In the genomic region with DNA sequence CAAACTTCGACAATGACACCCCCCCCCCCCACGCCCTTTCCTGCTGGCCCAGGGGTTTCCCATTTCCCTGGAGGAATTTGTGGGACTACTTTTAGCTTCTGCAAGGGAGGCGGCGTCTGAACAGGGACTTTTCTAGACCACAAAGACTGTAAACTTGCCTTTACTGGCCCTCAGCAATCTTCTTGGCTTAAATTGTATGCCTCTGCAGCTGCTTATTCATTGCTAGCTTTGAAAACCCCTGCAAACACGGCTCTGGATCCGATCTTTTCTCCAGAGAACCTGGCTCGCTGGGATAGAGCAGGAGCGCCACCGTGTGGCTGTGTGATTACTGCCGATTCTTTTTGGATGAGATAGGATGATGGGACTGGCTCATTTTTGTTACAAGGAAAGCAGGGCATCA, we compare ENCODE assay signal across 8 mouse cellular contexts. TPM values are rescaled to one million over a fixed set of nuclear protein-coding genes. Genes with fewer than 3 reads are reported as not detected.
DNase-seq lines count a peak whose midpoint lies in the region; ATAC-seq lines count a peak whose summit lies in the region.

No protein-coding gene starts in this region.

- peak overlapping the region; percentile 12; the same call in 1 of the 2 replicates for H3K4me2 ChIP-seq in forebrain, embryonic 11.5 days (ENCODE audit: low read depth, low read length, severe bottlenecking)
- peak overlapping the region; percentile 60 for H3K4me2 ChIP-seq in heart, embryonic 16.5 days (ENCODE audit: low read depth, low read length)
- peak overlapping the region; percentile 63 for H3K4me2 ChIP-seq in liver, embryonic 13.5 days
- H3K4me2 ChIP-seq in stomach, embryonic 14.5 days (replicated peaks; ENCODE audit: low read depth, low read length): peak overlapping the region; percentile 20

- 7% methylated on average over 10 of the region's 10 CpGs for WGBS in forebrain, embryonic 11.5 days
- WGBS in heart, embryonic 16.5 days: 6% methylated on average over 10 of the region's 10 CpGs
- 5% methylated on average over 10 of the region's 10 CpGs for WGBS in liver, embryonic 13.5 days (ENCODE audit: insufficient replicate concordance)
- 6% methylated on average over 10 of the region's 10 CpGs for WGBS in stomach, embryonic 14.5 days

- DNase-seq in CD8-positive naive resting alpha-beta T cell, adult 2 months (ENCODE audit: low read depth in 2 of 2, low spot score in 2 of 2): peak; percentile 78 to 82
- DNase-seq in c-Kit-positive CD71-negative TER-119-negative erythroid progenitor cells, embryonic 14.5 days (ENCODE audit: low read depth): peak; percentile 87
- peak; percentile 91 for DNase-seq in forebrain, embryonic 11.5 days (ENCODE audit: low spot score)
- peak; percentile 80 to 94 for DNase-seq in kidney, postnatal 25 days
- DNase-seq in liver, embryonic 13.5 days: peak; percentile 47
- DNase-seq in natural killer cell, adult 2 months (ENCODE audit: low spot score in 2 of 2): peak; percentile 76 to 79

- no peaks in the 10 kb centered on the region for H3K9me3 ChIP-seq in forebrain, embryonic 11.5 days (ENCODE audit: control insufficient read depth, low read length)
- no peaks in the 10 kb centered on the region for H3K9me3 ChIP-seq in heart, embryonic 16.5 days (replicated peaks; ENCODE audit: control insufficient read depth, low read length)
- no peaks in the 10 kb centered on the region for H3K9me3 ChIP-seq in liver, embryonic 13.5 days (replicated peaks)
- H3K9me3 ChIP-seq in stomach, embryonic 14.5 days (ENCODE audit: control insufficient read depth, low read depth, low read length): no peaks in the 10 kb centered on the region

- no peaks in the 10 kb centered on the region for H3K27me3 ChIP-seq in forebrain, embryonic 11.5 days (ENCODE audit: control insufficient read depth, insufficient read depth, low read length)
- no peaks in the 10 kb centered on the region; the same call in 1 of the 2 replicates for H3K27me3 ChIP-seq in heart, embryonic 16.5 days (ENCODE audit: control insufficient read depth, insufficient read depth, low read length)
- H3K27me3 ChIP-seq in liver, embryonic 13.5 days: no peaks in the 10 kb centered on the region
- no peaks in the 10 kb centered on the region for H3K27me3 ChIP-seq in stomach, embryonic 14.5 days (ENCODE audit: control insufficient read depth, insufficient read depth, low read length)

- H3K4me3 ChIP-seq in forebrain, embryonic 11.5 days (ENCODE audit: low read depth, low read length): no peak overlapping the region
- peak overlapping the region; percentile 33 for H3K4me3 ChIP-seq in heart, embryonic 16.5 days (ENCODE audit: low read length)
- peak overlapping the region; percentile 26 for H3K4me3 ChIP-seq in liver, embryonic 13.5 days (replicated peaks)
- no peak overlapping the region for H3K4me3 ChIP-seq in stomach, embryonic 14.5 days (ENCODE audit: low read depth, low read length)

- 0 out of 2 replicates have a peak, but pooled peaks cover 1% of the 10 kb centered on the region for H3K4me1 ChIP-seq in forebrain, embryonic 11.5 days (replicated peaks; ENCODE audit: control insufficient read depth, insufficient read depth, low read length)
- peaks cover 4% of the 10 kb centered on the region for H3K4me1 ChIP-seq in heart, embryonic 16.5 days (ENCODE audit: control insufficient read depth, insufficient read depth, low read length)
- peaks cover 7% of the 10 kb centered on the region; the same call in 1 of the 2 replicates for H3K4me1 ChIP-seq in liver, embryonic 13.5 days (replicated peaks)
- H3K4me1 ChIP-seq in stomach, embryonic 14.5 days (ENCODE audit: control insufficient read depth, insufficient read depth, low read length): peaks cover 5% of the 10 kb centered on the region; the same call in 1 of the 2 replicates

- no peaks in the 10 kb centered on the region for H3K36me3 ChIP-seq in forebrain, embryonic 11.5 days (ENCODE audit: control insufficient read depth, insufficient read depth, low read length)
- no peaks in the 10 kb centered on the region for H3K36me3 ChIP-seq in heart, embryonic 16.5 days (ENCODE audit: control insufficient read depth, insufficient read depth)
- no peaks in the 10 kb centered on the region for H3K36me3 ChIP-seq in liver, embryonic 13.5 days
- no peaks in the 10 kb centered on the region for H3K36me3 ChIP-seq in stomach, embryonic 14.5 days (ENCODE audit: control insufficient read depth, insufficient read depth, low read length)

- peak; percentile 56 for ATAC-seq in forebrain, embryonic 11.5 days (replicated peaks; ENCODE audit: low FRiP score)
- peak; percentile 49 for ATAC-seq in heart, embryonic 16.5 days (replicated peaks; ENCODE audit: extremely low read depth, insufficient read depth, low FRiP score)
- peak; percentile 49 for ATAC-seq in liver, embryonic 13.5 days (ENCODE audit: low read depth)
- no peak; the same call in 1 of the 2 replicates for ATAC-seq in stomach, embryonic 14.5 days (ENCODE audit: insufficient number of reproducible peaks, insufficient read depth, low FRiP score, low read depth)

- H3K9ac ChIP-seq in forebrain, embryonic 11.5 days (ENCODE audit: low read length): no peak overlapping the region
- peak overlapping the region; percentile 51 for H3K9ac ChIP-seq in heart, embryonic 16.5 days (ENCODE audit: low read length)
- no peak overlapping the region for H3K9ac ChIP-seq in liver, embryonic 13.5 days
- H3K9ac ChIP-seq in stomach, embryonic 14.5 days (replicated peaks; ENCODE audit: low read depth, low read length): no peak overlapping the region

- no peak overlapping the region for H3K27ac ChIP-seq in forebrain, embryonic 11.5 days (ENCODE audit: low read depth, low read length)
- H3K27ac ChIP-seq in heart, embryonic 16.5 days (ENCODE audit: low read length): peak overlapping the region; percentile 69
- peak overlapping the region; percentile 43; the same call in 1 of the 2 replicates for H3K27ac ChIP-seq in liver, embryonic 13.5 days
- no peak overlapping the region for H3K27ac ChIP-seq in stomach, embryonic 14.5 days (ENCODE audit: low read length)

RNA-seq across cellular contexts. Expression of gene 1700012B07Rik, which starts 32.7 kb away (rescaled TPM):
- polyA plus RNA-seq in forebrain, embryonic 11.5 days (2014; fragmentation: Nextera tagmentation; extraction: Ambion mirVana): not detected in 2 replicates
- polyA plus RNA-seq in heart, embryonic 16.5 days (2015; fragmentation: Nextera tagmentation; extraction: Ambion mirVana): not detected in 2 replicates
- polyA plus RNA-seq in liver, embryonic 13.5 days (2015; fragmentation: Nextera tagmentation; extraction: Ambion mirVana): not detected in 2 replicates
- polyA plus RNA-seq in stomach, embryonic 14.5 days (2014; fragmentation: Nextera tagmentation; extraction: Ambion mirVana): not detected in 2 replicates

Comparison
In these comparisons a context has a peak if more than half of its experiments do, and no peak if none do; other contexts are left out.
1. H3K27ac ChIP-seq: peak in heart, embryonic 16.5 days (single experiment) and liver, embryonic 13.5 days (single experiment); none in forebrain, embryonic 11.5 days (single experiment) and stomach, embryonic 14.5 days (single experiment).
2. H3K4me2 ChIP-seq: peak in every context shown above with its lines; median percentile 63 in liver, embryonic 13.5 days; 60 in heart, embryonic 16.5 days; 20 in stomach, embryonic 14.5 days; 12 in forebrain, embryonic 11.5 days.
3. H3K4me3 ChIP-seq: peak in heart, embryonic 16.5 days (single experiment) and liver, embryonic 13.5 days (single experiment); none in forebrain, embryonic 11.5 days (single experiment) and stomach, embryonic 14.5 days (single experiment).
4. Peak in every context shown above with its lines, with median percentiles within 50 percentile points of each other: DNase-seq.